Comparison of ENCODE assay signal across 8 mouse cellular contexts in genomic region chr11:103101866-103102501, GRCm38 (mm10). TPM values are rescaled to one million over a fixed set of nuclear protein-coding genes. Genes with fewer than 3 reads are reported as not detected.
DNase-seq lines count a peak whose midpoint lies in the region; ATAC-seq and TF ChIP-seq lines count a peak whose summit lies in the region.

No protein-coding gene starts in this region.

- H3K9ac ChIP-seq in forebrain, embryonic 12.5 days, result peak overlapping the region; percentile 54
- H3K9ac ChIP-seq in heart, postnatal 0 days (replicated peaks; ENCODE audit: low read depth, low read length), result peak overlapping the region; percentile 71

- H3K4me3 ChIP-seq in forebrain, embryonic 12.5 days (replicated peaks), result peak overlapping the region; percentile 50
- peak overlapping the region; percentile 74 for H3K4me3 ChIP-seq in heart, postnatal 0 days (ENCODE audit: low read depth, low read length)
- H3K4me3 ChIP-seq in lung, adult 2 months (replicated peaks; ENCODE audit: extremely low read depth, low read depth, low read length), result peak overlapping the region; percentile 54

- no peak; the same call in 1 of the 2 replicates for TF ChIP-seq EP300 in heart, postnatal 0 days (IDR thresholded peaks at IDR 0.05; ENCODE audit: low read depth)

- H3K4me2 ChIP-seq in forebrain, embryonic 12.5 days, result peak overlapping the region; percentile 85
- peak overlapping the region; percentile 82 for H3K4me2 ChIP-seq in heart, postnatal 0 days (ENCODE audit: low read depth, low read length)

- TF ChIP-seq CTCF in heart, postnatal 0 days (IDR thresholded peaks at IDR 0.05; ENCODE audit: low read depth), result no peak
- TF ChIP-seq CTCF in lung, adult 2 months (IDR thresholded peaks at IDR 0.05; ENCODE audit: insufficient read depth, low read length), result no peak

- TF ChIP-seq POLR2A in lung, adult 2 months (IDR thresholded peaks at IDR 0.05; ENCODE audit: borderline replicate concordance, extremely low read depth, low read depth, low read length), result no peak

- DNase-seq in NIH3T3 (ENCODE audit: low read depth), result peak; percentile 70
- peak; percentile 34 for DNase-seq in c-Kit-positive CD71-negative TER-119-negative erythroid progenitor cells, embryonic 14.5 days (ENCODE audit: low read depth)
- peak; percentile 77 for DNase-seq in heart, postnatal 0 days (ENCODE audit: low spot score)
- peak; percentile 73 to 81 for DNase-seq in kidney, postnatal 4 days
- peak; percentile 86 for DNase-seq in lung, adult 2 months
- peak; percentile 75 for DNase-seq in retina, adult 2 months (ENCODE audit: low read depth, low spot score)

- H3K27ac ChIP-seq in forebrain, embryonic 12.5 days, result no peak overlapping the region
- peak overlapping the region; percentile 61 for H3K27ac ChIP-seq in heart, postnatal 0 days (ENCODE audit: low read depth)

- H3K4me1 ChIP-seq in forebrain, embryonic 12.5 days, result peaks cover 31% of the 10 kb centered on the region
- peaks cover 36% of the 10 kb centered on the region for H3K4me1 ChIP-seq in heart, postnatal 0 days (ENCODE audit: control insufficient read depth, insufficient read depth)
- H3K4me1 ChIP-seq in lung, adult 2 months (ENCODE audit: control insufficient read depth, insufficient read depth, low read length), result peaks cover 9% of the 10 kb centered on the region

- H3K9me3 ChIP-seq in forebrain, embryonic 12.5 days, result no peaks in the 10 kb centered on the region
- H3K9me3 ChIP-seq in heart, postnatal 0 days (replicated peaks; ENCODE audit: control insufficient read depth, low read length), result no peaks in the 10 kb centered on the region

- peaks cover 72% of the 10 kb centered on the region for H3K27me3 ChIP-seq in forebrain, embryonic 12.5 days
- H3K27me3 ChIP-seq in heart, postnatal 0 days (ENCODE audit: control insufficient read depth, insufficient read depth, low read length), result no peaks in the 10 kb centered on the region

- 2% methylated on average over 30 of the region's 30 CpGs for WGBS in forebrain, embryonic 12.5 days
- 1% methylated on average over 30 of the region's 30 CpGs for WGBS in heart, postnatal 0 days
- 2% methylated on average over 30 of the region's 30 CpGs for WGBS in lung, adult 2 months

- ATAC-seq in forebrain, embryonic 12.5 days (ENCODE audit: low FRiP score), result peak; percentile 56; the same call in 1 of the 2 replicates
- ATAC-seq in heart, postnatal 0 days (ENCODE audit: insufficient read depth, low read depth), result peak; percentile 15; the same call in 1 of the 2 replicates
- no peak for ATAC-seq in inflammation-experienced regulatory T-cells, adult 6 months

- H3K36me3 ChIP-seq in forebrain, embryonic 12.5 days (replicated peaks), result no peaks in the 10 kb centered on the region
- H3K36me3 ChIP-seq in heart, postnatal 0 days (replicated peaks; ENCODE audit: control insufficient read depth, insufficient read depth, low read length), result no peaks in the 10 kb centered on the region; the same call in 1 of the 2 replicates

RNA-seq across cellular contexts. Expression of gene Acbd4, which starts 0.5 kb away (rescaled TPM):
- polyA plus RNA-seq in forebrain, embryonic 12.5 days (2016; fragmentation: Nextera tagmentation; extraction: Ambion mirVana), result 5.7 and 7.1 TPM in 2 replicates
- total RNA-seq in heart, postnatal 0 days (2014; rRNA removed; ENCODE audit: low replicate concordance), result 16.3 and 20.0 TPM in 2 replicates
- 21.6 and 22.2 TPM in 2 replicates for polyA plus RNA-seq in heart, postnatal 0 days (2015; fragmentation: Nextera tagmentation; extraction: Ambion mirVana)
- 41.1 and 46.5 TPM in 2 replicates for polyA plus RNA-seq in lung, adult 2 months (2012; rRNA removed)
- 10 to 100 TPM; 21.5 to 28.5 (median 25.4) TPM for polyA plus RNA-seq in inflammation-experienced regulatory T-cells, adult 6 months (2017; shearing (Covaris generic))

RNA-seq across cellular contexts. Expression of gene Plcd3, which starts 0.5 kb away (rescaled TPM):
- polyA plus RNA-seq in forebrain, embryonic 12.5 days (2016; fragmentation: Nextera tagmentation; extraction: Ambion mirVana), result 1.4 and 1.5 TPM in 2 replicates
- 27.0 and 38.9 TPM in 2 replicates for total RNA-seq in heart, postnatal 0 days (2014; rRNA removed; ENCODE audit: low replicate concordance)
- 14.5 and 16.3 TPM in 2 replicates for polyA plus RNA-seq in heart, postnatal 0 days (2015; fragmentation: Nextera tagmentation; extraction: Ambion mirVana)
- 11.0 and 17.2 TPM in 2 replicates for polyA plus RNA-seq in lung, adult 2 months (2012; rRNA removed)
- polyA plus RNA-seq in inflammation-experienced regulatory T-cells, adult 6 months (2017; shearing (Covaris generic)), result not detected

RNA-seq across cellular contexts. Expression of gene Hexim1, which starts 14.0 kb away (rescaled TPM):
- 3.4 TPM in 2 replicates for polyA plus RNA-seq in forebrain, embryonic 12.5 days (2016; fragmentation: Nextera tagmentation; extraction: Ambion mirVana)
- 9.0 and 11.0 TPM in 2 replicates for total RNA-seq in heart, postnatal 0 days (2014; rRNA removed; ENCODE audit: low replicate concordance)
- 3.2 and 3.3 TPM in 2 replicates for polyA plus RNA-seq in heart, postnatal 0 days (2015; fragmentation: Nextera tagmentation; extraction: Ambion mirVana)
- polyA plus RNA-seq in lung, adult 2 months (2012; rRNA removed), result 15.2 and 16.0 TPM in 2 replicates
- 1 to 10 TPM; 3.0 to 3.7 (median 3.5) TPM for polyA plus RNA-seq in inflammation-experienced regulatory T-cells, adult 6 months (2017; shearing (Covaris generic))

RNA-seq across cellular contexts. Expression of gene Hexim2, which starts 30.2 kb away (rescaled TPM):
- polyA plus RNA-seq in forebrain, embryonic 12.5 days (2016; fragmentation: Nextera tagmentation; extraction: Ambion mirVana), result 10.1 and 11.8 TPM in 2 replicates
- total RNA-seq in heart, postnatal 0 days (2014; rRNA removed; ENCODE audit: low replicate concordance), result 1.6 and 1.7 TPM in 2 replicates
- 4.2 and 4.9 TPM in 2 replicates for polyA plus RNA-seq in heart, postnatal 0 days (2015; fragmentation: Nextera tagmentation; extraction: Ambion mirVana)
- polyA plus RNA-seq in lung, adult 2 months (2012; rRNA removed), result 2.9 and 4.7 TPM in 2 replicates
- polyA plus RNA-seq in inflammation-experienced regulatory T-cells, adult 6 months (2017; shearing (Covaris generic)), result 1 to 10 TPM in 2 of 3 experiments, under 1 TPM in 1; 0.44 to 2.1 (median 2.0) TPM

Comparison
In these comparisons a context has a peak if more than half of its experiments do, and no peak if none do; other contexts are left out.
1. DNase-seq: peak in every context shown above with its lines; median percentile 86 in lung, adult 2 months; 77 in heart, postnatal 0 days; 77 in kidney, postnatal 4 days; 75 in retina, adult 2 months; 70 in NIH3T3; 34 in c-Kit-positive CD71-negative TER-119-negative erythroid progenitor cells, embryonic 14.5 days.